Mouse (Mus musculus): ENCODE results near the gene Tmem246. TPM values are rescaled to one million over a fixed set of nuclear protein-coding genes. Genes with fewer than 3 reads are reported as not detected.

Gene Tmem246
- not detected for polyA plus RNA-seq (2017; shearing (Covaris generic))

DNA sequence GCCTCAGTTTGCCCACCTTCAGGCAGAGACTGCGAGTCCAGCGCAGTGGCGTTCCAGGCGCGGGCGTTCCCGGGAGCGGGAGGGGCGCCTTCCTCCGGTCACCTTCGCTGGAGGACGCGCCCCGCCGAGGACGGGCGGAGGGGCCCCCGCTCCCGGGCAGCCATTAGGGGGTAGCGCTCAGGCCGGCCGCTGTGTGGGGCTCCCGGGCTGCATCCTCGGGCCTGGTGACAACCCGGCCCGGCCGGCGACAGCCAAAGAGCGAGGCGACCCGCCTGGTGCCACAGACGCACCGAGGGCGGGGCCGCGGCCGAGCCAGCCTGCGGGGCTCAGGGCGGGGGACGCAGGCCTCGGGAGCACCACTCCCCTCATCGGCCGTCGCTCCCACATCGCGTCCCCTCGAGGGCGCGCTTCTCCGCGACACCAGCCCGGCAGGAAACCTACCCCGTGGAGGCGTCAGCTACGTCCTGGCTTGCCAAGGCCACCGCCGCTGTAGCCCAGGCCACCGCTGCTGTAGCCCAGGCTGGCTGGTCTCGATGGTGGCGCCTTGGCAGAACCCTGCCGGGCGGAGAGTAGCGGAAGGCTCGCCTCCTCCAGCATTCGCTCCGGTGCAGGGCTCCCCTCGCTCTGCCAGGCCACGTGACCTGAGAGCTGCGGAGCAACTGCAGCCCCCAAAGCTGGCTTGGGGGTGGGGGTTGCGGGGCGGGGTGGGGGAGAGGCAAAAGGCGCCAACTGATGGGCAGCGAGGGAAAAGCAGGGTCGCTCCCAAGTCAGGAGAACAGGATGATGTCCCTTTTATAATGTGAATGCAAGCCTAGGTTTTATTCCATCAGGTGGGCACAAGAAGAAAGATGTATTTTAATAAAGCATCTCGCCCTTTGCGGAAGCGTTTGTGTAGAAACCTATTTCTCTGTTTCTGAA lies at the start of gene Tmem246:
Gene Tmem246 (minus strand): TSS at position 694 of the 918 bp plus-strand sequence.

DNA sequence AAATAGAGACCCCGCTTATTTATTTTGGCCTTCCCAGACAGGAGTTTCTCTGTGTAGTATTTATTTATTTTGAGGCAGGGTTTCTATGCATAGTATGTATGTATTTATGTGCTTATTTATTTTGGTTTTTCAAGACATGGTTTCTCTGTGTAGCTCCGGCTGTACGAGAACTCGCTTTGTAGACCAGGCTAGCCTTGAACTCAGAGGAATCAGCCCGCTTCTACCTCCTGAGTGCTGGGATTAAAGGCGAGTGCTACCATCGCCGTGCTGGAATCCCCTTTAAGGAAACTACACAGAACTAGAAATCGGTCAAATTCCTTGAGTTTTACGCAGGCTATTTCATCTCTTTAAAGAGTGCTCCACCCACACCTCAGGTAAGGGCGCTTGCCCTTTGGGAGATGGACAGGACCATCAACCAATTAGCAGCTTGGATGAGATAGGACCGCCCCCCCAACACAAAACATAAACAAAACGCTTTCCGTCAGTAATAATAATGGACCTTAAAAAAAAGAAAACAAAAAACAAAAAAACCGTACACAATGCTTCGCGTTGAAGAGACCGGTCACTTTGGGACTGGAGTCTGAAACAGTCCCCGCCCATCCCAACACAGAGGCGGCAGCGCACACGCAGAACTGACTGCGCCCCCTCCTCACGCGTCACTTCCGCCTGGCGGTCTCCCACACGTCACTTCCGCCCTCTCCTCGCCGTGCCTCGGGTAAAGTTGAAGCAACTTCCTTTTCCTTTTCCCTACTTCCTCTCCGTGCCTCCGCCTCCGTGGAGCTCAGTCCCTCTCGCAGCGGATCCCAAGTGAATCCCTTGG lies 33.9 kb upstream of the Tmem246 start, which contains the start of gene Rnf20:
Gene Rnf20 (plus strand): TSS at position 688 of the 820 bp plus-strand sequence.

GRCm38 (mm10) chr4:49549383-49549782 lies 48.3 kb downstream of the Tmem246 start, which contains the start of gene Aldob:
TSS of gene Aldob (minus strand) at chr4:49549546.

Other genes with a start within 250 kb of the Tmem246 start
- gene Acnat2, start 189.7 kb downstream of the Tmem246 start, polyA plus RNA-seq (2017; shearing (Covaris generic)) = not detected
- gene Acnat1, start 124.0 kb downstream of the Tmem246 start, polyA plus RNA-seq (2017; shearing (Covaris generic)) = not detected
- gene Baat, start 91.3 kb downstream of the Tmem246 start, polyA plus RNA-seq (2017; shearing (Covaris generic)) = not detected
- 28.5 TPM for gene Mrpl50, start 76.8 kb downstream of the Tmem246 start, polyA plus RNA-seq (2017; shearing (Covaris generic))
- 5.1 TPM for gene Zfp189, start 76.7 kb downstream of the Tmem246 start, polyA plus RNA-seq (2017; shearing (Covaris generic))
- not detected for gene Aldob, start 48.3 kb downstream of the Tmem246 start, polyA plus RNA-seq (2017; shearing (Covaris generic))
- 67.9 TPM for gene Rnf20, start 34.1 kb upstream of the Tmem246 start, polyA plus RNA-seq (2017; shearing (Covaris generic))
- gene Ppp3r2, start 84.1 kb upstream of the Tmem246 start, polyA plus RNA-seq (2017; shearing (Covaris generic)) = 0.09 TPM
- not detected for gene Grin3a, start 247.9 kb upstream of the Tmem246 start, polyA plus RNA-seq (2017; shearing (Covaris generic))